Mouse (Mus musculus) stomach, postnatal 0 days (tissue): ENCODE data around the gene Nid2.

Experiments used
- CTCF ChIP-seq: IDR thresholded peaks from 2 replicates; pipeline ENCODE4 v1.5.1; 2016; ENCODE audit warnings: antibody characterized with exemption, low read depth, mild to moderate bottlenecking, moderate library complexity
- EP300 ChIP-seq: optimal IDR thresholded peaks from 2 replicates; pipeline ENCODE3; 2016; ENCODE audit warnings: antibody characterized with exemption

DNA sequence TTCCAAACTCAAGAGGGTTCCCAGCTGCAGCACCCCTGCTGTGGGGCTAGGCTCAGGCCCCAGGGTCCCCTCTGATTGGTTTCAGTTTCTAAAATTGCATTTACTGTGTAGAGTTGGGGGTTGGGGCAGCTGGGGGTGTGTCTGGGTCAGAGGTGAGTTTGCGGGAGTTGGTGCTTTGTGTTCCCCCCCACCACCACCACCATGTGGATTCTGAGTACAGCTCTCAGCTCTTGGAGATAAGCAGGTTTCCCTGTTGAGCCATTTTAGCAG, 15.2 kb downstream of the Nid2 start:
- TF ChIP-seq CTCF (no peak), EP300 (no peak)
